Mouse (Mus musculus) midbrain, embryonic 15.5 days (tissue): ENCODE data around the gene Lztfl1. TPM values are rescaled to one million over a fixed set of nuclear protein-coding genes. Genes with fewer than 3 reads are reported as not detected.

ENCODE experiments used
- ATAC-seq: fragments of 200-750 bp; cut with Nextera tagmentation; replicated peaks from 2 replicates; pipeline ENCODE4 v1.8.0; 2017; ENCODE audit warnings: moderate TSS enrichment
- H3K27ac ChIP-seq: fragments of 300-500 bp; sonication (generic); 2 replicates; pipeline ENCODE4 v1.5.1; 2015; ENCODE audit warnings: mild to moderate bottlenecking, inconsistent platforms
- H3K27me3 ChIP-seq: fragments of 300-500 bp; sonication (generic); replicated peaks from 2 replicates; pipeline ENCODE4 v1.6.1; 2015; ENCODE audit warnings: inconsistent platforms
- H3K36me3 ChIP-seq: fragments of 300-500 bp; sonication (generic); replicated peaks from 2 replicates; pipeline ENCODE4 v1.6.1; 2015; ENCODE audit warnings: inconsistent platforms
- H3K4me1 ChIP-seq: fragments of 300-500 bp; sonication (generic); 2 replicates; pipeline ENCODE4 v1.6.1; 2015; ENCODE audit warnings: inconsistent platforms
- H3K4me2 ChIP-seq: fragments of 300-500 bp; sonication (generic); 2 replicates; pipeline ENCODE4 v1.6.1; 2015; ENCODE audit warnings: inconsistent platforms, mild to moderate bottlenecking, moderate library complexity
- H3K4me3 ChIP-seq: fragments of 300-500 bp; sonication (generic); 2 replicates; pipeline ENCODE4 v1.5.1; 2015; ENCODE audit warnings: mild to moderate bottlenecking, inconsistent platforms
- H3K9ac ChIP-seq: fragments of 300-500 bp; sonication (generic); 2 replicates; pipeline ENCODE4 v1.6.1; 2015; ENCODE audit warnings: mild to moderate bottlenecking, inconsistent platforms
- H3K9me3 ChIP-seq: fragments of 300-500 bp; sonication (generic); 2 replicates; pipeline ENCODE4 v1.6.1; 2016; ENCODE audit warnings: inconsistent platforms
- WGBS: fragments of 180-500 bp; shearing (Covaris S2); methylation state at CpG from one replicate; pipeline ENCODE4 v1.1.7; 2015; ENCODE audit warnings: mixed read lengths; 5-methylcytosine and 5-hydroxymethylcytosine counted together
- polyA plus RNA-seq: library from polyadenylated mRNA; unstranded; fragments of >200 nt; fragmentation: Nextera tagmentation; extraction: Ambion mirVana; gene quantifications from 2 replicates; pipeline ENCODE4 v1.2.1, GENCODE M21; 2015

Lztfl1 gene
- polyA plus RNA-seq, 1 experiment from 2014 or later = 45.2 TPM

DNA sequence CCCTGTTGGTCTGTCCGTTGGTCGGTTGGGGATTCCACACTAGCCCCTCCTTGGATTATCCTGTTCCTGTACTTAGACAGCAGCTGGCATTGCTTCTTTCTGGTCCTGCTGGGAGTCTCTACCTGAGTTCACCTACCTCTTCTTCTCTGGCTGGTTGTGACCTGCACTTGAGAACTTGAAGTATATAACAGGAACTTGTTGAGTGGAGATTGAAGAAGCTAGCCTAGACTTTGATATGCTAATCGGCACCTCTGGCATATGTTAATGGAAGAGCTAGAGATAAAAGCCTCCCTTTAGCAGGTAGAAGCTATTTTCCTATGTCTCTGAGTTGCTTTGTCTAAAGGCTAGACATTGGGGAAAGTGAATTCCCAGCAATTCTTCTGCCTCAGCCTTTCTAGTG is 13.8 kb upstream of the Lztfl1 start:
- no peak overlapping the region for H3K27ac ChIP-seq
- H3K9me3 ChIP-seq = no peaks in the 10 kb centered on the region
- no peaks in the 10 kb centered on the region for H3K36me3 ChIP-seq
- no peaks in the 10 kb centered on the region for H3K4me1 ChIP-seq
- H3K27me3 ChIP-seq = no peaks in the 10 kb centered on the region
- no peak overlapping the region for H3K9ac ChIP-seq
- no peak overlapping the region for H3K4me3 ChIP-seq
- no peak overlapping the region for H3K4me2 ChIP-seq
- ATAC-seq = no peak
- 79% methylated on average over 3 of the region's 3 CpGs for WGBS

DNA sequence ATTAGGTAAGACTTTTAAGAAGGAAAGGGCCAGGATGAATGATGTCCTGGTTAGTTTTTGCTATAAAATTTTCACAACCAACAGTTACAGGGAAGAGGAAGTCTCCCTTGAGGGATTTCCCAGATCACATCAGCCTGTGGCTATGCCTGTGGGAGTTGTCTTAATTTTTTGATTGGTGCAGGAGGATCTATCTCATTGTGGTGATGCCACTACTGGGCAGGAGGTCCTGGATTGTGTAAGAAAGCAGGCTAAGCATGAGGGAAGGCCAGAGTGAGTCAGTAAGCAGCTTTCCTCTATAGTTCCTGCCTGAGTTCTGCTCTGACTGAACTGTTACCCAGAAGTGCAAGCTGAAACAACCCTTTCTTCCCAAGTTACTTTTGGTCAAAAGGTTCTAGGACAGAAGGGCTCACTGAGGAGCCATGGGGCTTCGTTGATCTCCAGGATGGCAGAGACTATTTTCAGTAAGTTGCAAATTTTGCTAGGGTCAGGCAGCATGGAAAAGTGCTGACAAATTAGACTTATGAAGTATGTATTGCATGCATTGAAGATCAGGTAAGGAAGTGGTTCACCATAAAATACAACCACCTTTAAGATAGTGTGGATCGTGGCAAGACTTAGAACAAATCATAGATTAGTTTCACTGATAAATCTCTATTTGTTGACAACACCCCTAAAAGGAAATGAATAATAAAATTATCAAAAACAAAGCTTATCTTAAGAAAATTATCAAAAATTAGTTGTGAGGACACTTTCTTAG is 5.4 kb upstream of the Lztfl1 start:
- H3K36me3 ChIP-seq = no peaks in the 10 kb centered on the region
- no peaks in the 10 kb centered on the region for H3K27me3 ChIP-seq
- no peak overlapping the region for H3K27ac ChIP-seq
- no peaks in the 10 kb centered on the region for H3K4me1 ChIP-seq
- no peak for ATAC-seq
- WGBS = 76% methylated on average over 2 of the region's 2 CpGs
- H3K4me3 ChIP-seq = no peak overlapping the region
- H3K4me2 ChIP-seq = no peak overlapping the region
- no peaks in the 10 kb centered on the region for H3K9me3 ChIP-seq
- H3K9ac ChIP-seq = no peak overlapping the region

DNA sequence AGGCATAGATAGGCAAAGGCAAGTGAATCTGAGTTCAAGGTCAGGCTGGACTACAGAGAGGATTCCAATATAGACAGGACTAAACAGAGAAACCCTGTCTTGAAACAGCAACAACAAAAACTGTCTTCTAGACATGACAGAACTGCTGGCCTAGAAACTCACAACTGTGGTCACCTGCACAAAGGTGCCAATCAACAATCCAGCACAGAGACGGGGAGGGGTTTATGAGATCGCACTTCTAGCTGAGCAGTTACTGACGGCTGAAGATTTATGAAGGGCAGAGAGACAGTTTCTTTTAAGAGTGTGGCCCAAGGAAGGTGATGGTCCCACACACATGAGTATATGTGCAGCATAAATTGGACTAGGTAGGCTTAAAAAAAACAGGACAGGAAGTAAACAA is 1.2 kb downstream of the Lztfl1 start:
- Histone ChIP-seq H3K9ac (no peak overlapping the region), H3K4me3 (0 out of 2 replicates have a peak overlapping the region, but pooled peaks have one; percentile 1)

GRCm38 (mm10) chr9:123713111-123713510 is 4.4 kb downstream of the Lztfl1 start:
- Histone ChIP-seq H3K9me3 (no peaks in the 10 kb centered on the region), H3K36me3 (peaks cover 20% of the 10 kb centered on the region), H3K9ac (no peak overlapping the region), H3K4me3 (no peak overlapping the region), H3K27ac (no peak overlapping the region), H3K4me2 (no peak overlapping the region), H3K4me1 (peaks cover 15% of the 10 kb centered on the region), H3K27me3 (no peaks in the 10 kb centered on the region)
- 83% methylated on average over 2 of the region's 2 CpGs for whole genome bisulfite sequencing
- no peak for ATAC-seq

More for the DNA sequence above, 1.2 kb downstream of the Lztfl1 start:
- peaks cover 15% of the 10 kb centered on the region for H3K4me1 ChIP-seq
- no peak overlapping the region for H3K27ac ChIP-seq
- H3K4me2 ChIP-seq = peak overlapping the region; percentile 63; the same call in 1 of the 2 replicates
- no peaks in the 10 kb centered on the region for H3K27me3 ChIP-seq
- 76% methylated on average over 3 of the region's 3 CpGs for WGBS
- no peak for ATAC-seq
- no peaks in the 10 kb centered on the region for H3K9me3 ChIP-seq
- H3K36me3 ChIP-seq = peaks cover 5% of the 10 kb centered on the region

- 54% methylated on average over 2 of the region's 2 CpGs for WGBS
- Histone ChIP-seq H3K9ac (no peak overlapping the region), H3K4me1 (no peaks in the 10 kb centered on the region), H3K27me3 (no peaks in the 10 kb centered on the region), H3K36me3 (peaks cover 34% of the 10 kb centered on the region), H3K4me2 (no peak overlapping the region), H3K27ac (no peak overlapping the region), H3K9me3 (no peaks in the 10 kb centered on the region), H3K4me3 (no peak overlapping the region)
- no peak for ATAC-seq
Measured at GRCm38 (mm10) chr9:123709226-123709625, 8.3 kb downstream of the Lztfl1 start.

GRCm38 (mm10) chr9:123701822-123702221 is 15.7 kb downstream of the Lztfl1 start:
- H3K4me1 ChIP-seq = no peaks in the 10 kb centered on the region
- peaks cover 21% of the 10 kb centered on the region; the same call in 1 of the 2 replicates for H3K36me3 ChIP-seq
- no peak overlapping the region for H3K27ac ChIP-seq
- H3K9me3 ChIP-seq = no peaks in the 10 kb centered on the region
- H3K4me2 ChIP-seq = no peak overlapping the region
- no peaks in the 10 kb centered on the region for H3K27me3 ChIP-seq
- no peak overlapping the region for H3K4me3 ChIP-seq
- no peak for ATAC-seq
- WGBS = 92% methylated on average over 5 of the region's 5 CpGs
- H3K9ac ChIP-seq = no peak overlapping the region

- Histone ChIP-seq H3K4me3 (no peak overlapping the region), H3K9ac (no peak overlapping the region), H3K9me3 (no peaks in the 10 kb centered on the region), H3K4me2 (no peak overlapping the region), H3K4me1 (no peaks in the 10 kb centered on the region), H3K36me3 (peaks cover 13% of the 10 kb centered on the region; the same call in 1 of the 2 replicates), H3K27ac (no peak overlapping the region), H3K27me3 (no peaks in the 10 kb centered on the region)
- ATAC-seq = no peak
- WGBS = 94% methylated on average over 3 of the region's 3 CpGs
Measured at GRCm38 (mm10) chr9:123695634-123696302, 21.7 kb downstream of the Lztfl1 start.

DNA sequence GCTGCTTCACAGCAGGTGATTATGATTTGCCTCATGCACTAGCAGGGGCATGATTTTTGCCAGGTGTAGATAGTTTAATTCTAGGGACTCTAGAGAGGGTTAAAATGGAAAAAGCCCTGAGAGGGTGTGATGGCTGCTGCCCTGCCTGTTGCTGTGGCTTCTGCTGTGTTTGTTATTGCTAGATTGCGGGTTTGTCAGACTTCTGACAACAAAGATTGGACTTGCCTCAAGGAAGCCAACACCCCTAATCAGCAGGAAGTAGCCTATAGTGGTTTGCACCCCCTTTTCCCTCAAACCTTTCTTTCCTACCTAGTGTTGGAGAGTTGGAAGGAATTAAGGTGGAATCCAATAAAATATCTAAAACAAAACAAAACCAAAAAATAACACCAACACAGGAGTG is 29.3 kb downstream of the Lztfl1 start:
- Histone ChIP-seq H3K27me3 (no peaks in the 10 kb centered on the region), H3K9ac (no peak overlapping the region), H3K36me3 (peaks cover 5% of the 10 kb centered on the region; the same call in 1 of the 2 replicates), H3K4me2 (no peak overlapping the region), H3K4me1 (no peaks in the 10 kb centered on the region), H3K4me3 (no peak overlapping the region), H3K9me3 (no peaks in the 10 kb centered on the region), H3K27ac (no peak overlapping the region)
- WGBS = 91% methylated on average over 1 of the region's 1 CpGs
- no peak for ATAC-seq

DNA sequence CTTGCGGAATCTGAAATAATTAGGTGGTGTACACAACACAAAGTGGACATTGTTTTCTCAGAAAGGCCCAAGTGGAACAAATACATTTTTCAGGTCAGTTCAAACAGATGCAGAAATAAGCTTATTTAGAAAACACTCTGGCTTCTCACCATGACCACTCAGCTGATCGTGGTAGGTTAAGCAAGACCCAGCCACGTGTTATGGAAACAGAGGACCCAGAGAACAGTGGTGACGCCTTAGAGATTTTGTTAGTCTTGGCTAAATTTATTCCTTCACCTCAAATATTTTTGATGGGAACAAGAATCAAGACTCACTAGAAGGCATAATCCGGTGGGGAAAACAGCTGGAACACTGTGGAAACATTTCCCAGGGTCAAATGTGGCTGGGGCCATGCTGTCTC is 31.3 kb downstream of the Lztfl1 start:
- Histone ChIP-seq H3K9me3 (no peaks in the 10 kb centered on the region), H3K9ac (no peak overlapping the region), H3K27ac (no peak overlapping the region), H3K27me3 (0 out of 2 replicates have a peak, but pooled peaks cover 1% of the 10 kb centered on the region), H3K4me1 (no peaks in the 10 kb centered on the region), H3K36me3 (no peaks in the 10 kb centered on the region), H3K4me2 (no peak overlapping the region), H3K4me3 (no peak overlapping the region)
- 62% methylated on average over 5 of the region's 5 CpGs for WGBS
- ATAC-seq = no peak

DNA sequence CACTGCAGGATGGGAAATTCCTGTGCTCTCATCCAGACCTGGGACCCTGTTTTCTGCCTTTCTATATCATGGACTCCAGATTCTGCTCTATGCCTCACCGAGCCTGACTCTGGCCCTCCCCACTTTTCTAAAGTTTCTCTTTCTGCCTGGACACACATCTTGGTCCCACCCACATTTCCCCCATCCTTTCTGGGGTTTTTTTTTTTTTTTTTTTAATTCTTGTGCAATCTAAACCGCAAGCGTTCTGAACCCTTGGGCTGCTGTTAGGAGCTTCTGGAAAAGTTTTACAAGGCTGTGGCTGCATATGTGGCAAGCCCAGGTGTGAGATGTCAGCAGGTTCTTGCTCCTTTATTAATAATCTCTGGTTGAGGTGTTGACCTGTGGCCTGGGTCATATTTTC is 33.8 kb downstream of the Lztfl1 start:
- Histone ChIP-seq H3K27ac (no peak overlapping the region), H3K9me3 (no peaks in the 10 kb centered on the region), H3K27me3 (peaks cover 12% of the 10 kb centered on the region), H3K4me2 (no peak overlapping the region), H3K9ac (no peak overlapping the region), H3K4me1 (peaks cover 2% of the 10 kb centered on the region), H3K36me3 (no peaks in the 10 kb centered on the region), H3K4me3 (no peak overlapping the region)
- WGBS = 61% methylated on average over 3 of the region's 3 CpGs
- ATAC-seq = no peak

DNA sequence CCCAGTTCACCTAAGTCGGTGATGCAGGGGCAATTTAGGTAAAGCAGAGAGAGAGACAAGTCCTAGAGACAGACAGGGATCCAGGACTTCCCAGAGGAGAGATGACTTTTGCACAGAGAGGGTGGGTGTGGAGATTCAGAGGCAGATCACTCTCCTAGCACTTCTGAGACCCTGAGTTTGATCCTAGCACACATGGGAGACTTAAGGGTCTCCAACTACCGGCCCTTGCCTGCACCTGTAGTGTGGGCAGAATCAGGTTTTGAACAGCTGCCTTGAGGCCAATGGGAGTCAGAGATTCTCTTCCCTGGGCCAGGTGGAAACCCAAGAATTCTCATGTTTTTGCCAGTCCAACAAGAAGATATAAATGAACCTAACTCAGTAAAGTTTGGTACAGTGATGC is 38.3 kb downstream of the Lztfl1 start:
- H3K9me3 ChIP-seq = no peaks in the 10 kb centered on the region
- H3K27ac ChIP-seq = no peak overlapping the region
- peaks cover 28% of the 10 kb centered on the region for H3K27me3 ChIP-seq
- H3K4me2 ChIP-seq = peak overlapping the region; percentile 84; the same call in 1 of the 2 replicates
- WGBS = 34% methylated on average over 2 of the region's 2 CpGs
- peak overlapping the region; percentile 39; the same call in 1 of the 2 replicates for H3K4me3 ChIP-seq
- no peak for ATAC-seq
- H3K4me1 ChIP-seq = peaks cover 8% of the 10 kb centered on the region
- no peaks in the 10 kb centered on the region for H3K36me3 ChIP-seq
- no peak overlapping the region for H3K9ac ChIP-seq

- peak; percentile 83 for ATAC-seq
- H3K27me3 ChIP-seq = peaks cover 28% of the 10 kb centered on the region
- H3K4me2 ChIP-seq = peak within 1 kb of the TSS; percentile 84
- H3K9me3 ChIP-seq = no peaks in the 10 kb centered on the region
- no peak within 1 kb of the TSS for H3K27ac ChIP-seq
- under 1% methylated on average over 73 of the region's 73 CpGs for WGBS
- H3K36me3 ChIP-seq = no peaks in the 10 kb centered on the region
- peak within 1 kb of the TSS; percentile 39 for H3K4me3 ChIP-seq
- H3K9ac ChIP-seq = peak within 1 kb of the TSS; percentile 32
- peaks cover 8% of the 10 kb centered on the region for H3K4me1 ChIP-seq
Measured at GRCm38 (mm10) chr9:123678327-123679105, 39.0 kb downstream of the Lztfl1 start, which contains the start of the genes Ccr9 and Slc6a20a. Ccr9 (plus strand) TSS chr9:123678439. Slc6a20a (minus strand) TSS chr9:123678885.
